Mouse (Mus musculus): Measurements from ENCODE around the gene Fam172a.

GRCm38 (mm10) chr13:77878545-77878944, 176.7 kb downstream of the Fam172a start:
- no peak for TF ChIP-seq CTCF (IDR thresholded peaks at IDR 0.05; ENCODE audit: low read depth, low read length)
- TF ChIP-seq POLR2A (IDR thresholded peaks at IDR 0.05; ENCODE audit: extremely low read depth, insufficient read depth, low read length) = no peak

Data from liver, adult 2 months (tissue).